Mouse (Mus musculus): ENCODE measurements around the gene Ccdc113. TPM values are rescaled to one million over a fixed set of nuclear protein-coding genes. Genes with fewer than 3 reads are reported as not detected.
A peak's percentile ranks its signal among the peaks of the same experiment; 100 is the strongest.

Ccdc113 gene
- polyA plus RNA-seq, 1 experiment from 2014 or later: 1.9 TPM

GRCm38 (mm10) chr8:95523991-95524390 is 9.9 kb upstream of the Ccdc113 start:
- Histone ChIP-seq H3K4me3 (ENCODE audit: low read depth, low read length) (no peak overlapping the region), H3K36me3 (ENCODE audit: control insufficient read depth, insufficient read depth, low read length) (no peaks in the 10 kb centered on the region), H3K9me3 (replicated peaks; ENCODE audit: control insufficient read depth, low read length) (no peaks in the 10 kb centered on the region), H3K9ac (ENCODE audit: low read length) (no peak overlapping the region), H3K27ac (ENCODE audit: low read depth, low read length) (no peak overlapping the region), H3K4me2 (ENCODE audit: low read length) (no peak overlapping the region), H3K4me1 (ENCODE audit: control insufficient read depth, insufficient read depth, low read length) (no peaks in the 10 kb centered on the region), H3K27me3 (replicated peaks; ENCODE audit: control insufficient read depth, insufficient read depth, low read length) (no peaks in the 10 kb centered on the region)
- DNase-seq (ENCODE audit: low spot score) (no peak), ATAC-seq (no peak)
- WGBS: 81% methylated on average over 4 of the region's 4 CpGs

GRCm38 (mm10) chr8:95528194-95528593 is 5.7 kb upstream of the Ccdc113 start:
- DNase-seq (ENCODE audit: low spot score) (no peak), ATAC-seq (no peak)
- no peaks in the 10 kb centered on the region for H3K36me3 ChIP-seq (ENCODE audit: control insufficient read depth, insufficient read depth, low read length)
- 78% methylated on average over 10 of the region's 10 CpGs for WGBS
- no peak overlapping the region for H3K4me2 ChIP-seq (ENCODE audit: low read length)
- no peaks in the 10 kb centered on the region for H3K9me3 ChIP-seq (replicated peaks; ENCODE audit: control insufficient read depth, low read length)
- H3K27ac ChIP-seq (ENCODE audit: low read depth, low read length): no peak overlapping the region
- no peaks in the 10 kb centered on the region for H3K27me3 ChIP-seq (replicated peaks; ENCODE audit: control insufficient read depth, insufficient read depth, low read length)
- H3K4me1 ChIP-seq (ENCODE audit: control insufficient read depth, insufficient read depth, low read length): no peaks in the 10 kb centered on the region
- no peak overlapping the region for H3K4me3 ChIP-seq (ENCODE audit: low read depth, low read length)
- H3K9ac ChIP-seq (ENCODE audit: low read length): no peak overlapping the region

GRCm38 (mm10) chr8:95528750-95529310 is 5.1 kb upstream of the Ccdc113 start:
- no peaks in the 10 kb centered on the region for H3K4me1 ChIP-seq (ENCODE audit: control insufficient read depth, insufficient read depth, low read length)
- H3K9ac ChIP-seq (ENCODE audit: low read length): no peak overlapping the region
- H3K4me2 ChIP-seq (ENCODE audit: low read length): no peak overlapping the region
- no peak overlapping the region for H3K27ac ChIP-seq (ENCODE audit: low read depth, low read length)
- ATAC-seq (no peak), DNase-seq (ENCODE audit: low spot score) (no peak)
- H3K9me3 ChIP-seq (replicated peaks; ENCODE audit: control insufficient read depth, low read length): no peaks in the 10 kb centered on the region
- no peaks in the 10 kb centered on the region for H3K27me3 ChIP-seq (replicated peaks; ENCODE audit: control insufficient read depth, insufficient read depth, low read length)
- H3K36me3 ChIP-seq (ENCODE audit: control insufficient read depth, insufficient read depth, low read length): no peaks in the 10 kb centered on the region
- 63% methylated on average over 9 of the region's 9 CpGs for WGBS
- no peak overlapping the region for H3K4me3 ChIP-seq (ENCODE audit: low read depth, low read length)

GRCm38 (mm10) chr8:95532206-95532605 is 1.7 kb upstream of the Ccdc113 start:
- no peak overlapping the region for H3K4me3 ChIP-seq (ENCODE audit: low read depth, low read length)
- H3K27ac ChIP-seq (ENCODE audit: low read depth, low read length): no peak overlapping the region
- no peak overlapping the region for H3K4me2 ChIP-seq (ENCODE audit: low read length)
- H3K27me3 ChIP-seq (replicated peaks; ENCODE audit: control insufficient read depth, insufficient read depth, low read length): no peaks in the 10 kb centered on the region
- no peaks in the 10 kb centered on the region for H3K36me3 ChIP-seq (ENCODE audit: control insufficient read depth, insufficient read depth, low read length)
- H3K9ac ChIP-seq (ENCODE audit: low read length): no peak overlapping the region
- no peaks in the 10 kb centered on the region for H3K9me3 ChIP-seq (replicated peaks; ENCODE audit: control insufficient read depth, low read length)
- no peak for ATAC-seq
- WGBS: 43% methylated on average over 4 of the region's 4 CpGs
- DNase-seq (ENCODE audit: low spot score): no peak
- H3K4me1 ChIP-seq (ENCODE audit: control insufficient read depth, insufficient read depth, low read length): no peaks in the 10 kb centered on the region

- 83% methylated on average over 5 of the region's 5 CpGs for WGBS
- peak; percentile 28 for DNase-seq (ENCODE audit: low spot score)
- no peak for ATAC-seq
These were observed 5.6 kb downstream of the Ccdc113 start for GRCm38 (mm10) chr8:95539487-95539886.

GRCm38 (mm10) chr8:95542191-95542590 is 8.3 kb downstream of the Ccdc113 start:
- no peaks in the 10 kb centered on the region for H3K4me1 ChIP-seq (ENCODE audit: control insufficient read depth, insufficient read depth, low read length)
- H3K4me2 ChIP-seq (ENCODE audit: low read length): no peak overlapping the region
- H3K27ac ChIP-seq (ENCODE audit: low read depth, low read length): no peak overlapping the region
- H3K27me3 ChIP-seq (replicated peaks; ENCODE audit: control insufficient read depth, insufficient read depth, low read length): no peaks in the 10 kb centered on the region
- H3K36me3 ChIP-seq (ENCODE audit: control insufficient read depth, insufficient read depth, low read length): no peaks in the 10 kb centered on the region
- 90% methylated on average over 6 of the region's 6 CpGs for WGBS
- DNase-seq (ENCODE audit: low spot score) (no peak), ATAC-seq (no peak)
- H3K4me3 ChIP-seq (ENCODE audit: low read depth, low read length): no peak overlapping the region
- H3K9me3 ChIP-seq (replicated peaks; ENCODE audit: control insufficient read depth, low read length): no peaks in the 10 kb centered on the region
- no peak overlapping the region for H3K9ac ChIP-seq (ENCODE audit: low read length)

More at GRCm38 (mm10) chr8:95539487-95539886, 5.6 kb downstream of the Ccdc113 start:
- no peak overlapping the region for H3K9ac ChIP-seq (ENCODE audit: low read length)
- H3K27me3 ChIP-seq (replicated peaks; ENCODE audit: control insufficient read depth, insufficient read depth, low read length): no peaks in the 10 kb centered on the region
- no peaks in the 10 kb centered on the region for H3K9me3 ChIP-seq (replicated peaks; ENCODE audit: control insufficient read depth, low read length)
- H3K36me3 ChIP-seq (ENCODE audit: control insufficient read depth, insufficient read depth, low read length): no peaks in the 10 kb centered on the region
- H3K27ac ChIP-seq (ENCODE audit: low read depth, low read length): no peak overlapping the region
- H3K4me2 ChIP-seq (ENCODE audit: low read length): no peak overlapping the region
- no peak overlapping the region for H3K4me3 ChIP-seq (ENCODE audit: low read depth, low read length)
- H3K4me1 ChIP-seq (ENCODE audit: control insufficient read depth, insufficient read depth, low read length): no peaks in the 10 kb centered on the region

- no peak overlapping the region for H3K27ac ChIP-seq (ENCODE audit: low read depth, low read length)
- H3K9ac ChIP-seq (ENCODE audit: low read length): no peak overlapping the region
- H3K27me3 ChIP-seq (replicated peaks; ENCODE audit: control insufficient read depth, insufficient read depth, low read length): no peaks in the 10 kb centered on the region
- no peaks in the 10 kb centered on the region for H3K36me3 ChIP-seq (ENCODE audit: control insufficient read depth, insufficient read depth, low read length)
- WGBS: 77% methylated on average over 3 of the region's 3 CpGs
- ATAC-seq: no peak
- H3K4me3 ChIP-seq (ENCODE audit: low read depth, low read length): no peak overlapping the region
- H3K4me2 ChIP-seq (ENCODE audit: low read length): no peak overlapping the region
- no peaks in the 10 kb centered on the region for H3K4me1 ChIP-seq (ENCODE audit: control insufficient read depth, insufficient read depth, low read length)
- no peak for DNase-seq (ENCODE audit: low spot score)
- no peaks in the 10 kb centered on the region for H3K9me3 ChIP-seq (replicated peaks; ENCODE audit: control insufficient read depth, low read length)
These were observed 9.2 kb downstream of the Ccdc113 start for GRCm38 (mm10) chr8:95543065-95543464.

- ATAC-seq: no peak
- Histone ChIP-seq H3K4me1 (ENCODE audit: control insufficient read depth, insufficient read depth, low read length) (peaks cover 3% of the 10 kb centered on the region; the same call in 1 of the 2 replicates), H3K9ac (ENCODE audit: low read length) (no peak overlapping the region), H3K36me3 (ENCODE audit: control insufficient read depth, insufficient read depth, low read length) (no peaks in the 10 kb centered on the region), H3K4me3 (ENCODE audit: low read depth, low read length) (no peak overlapping the region), H3K27me3 (replicated peaks; ENCODE audit: control insufficient read depth, insufficient read depth, low read length) (no peaks in the 10 kb centered on the region), H3K27ac (ENCODE audit: low read depth, low read length) (no peak overlapping the region), H3K9me3 (replicated peaks; ENCODE audit: control insufficient read depth, low read length) (no peaks in the 10 kb centered on the region), H3K4me2 (ENCODE audit: low read length) (no peak overlapping the region)
- 83% methylated on average over 17 of the region's 17 CpGs for WGBS
- no peak for DNase-seq (ENCODE audit: low spot score)
These were observed 11.9 kb downstream of the Ccdc113 start for GRCm38 (mm10) chr8:95545815-95546214.

- Histone ChIP-seq H3K4me2 (ENCODE audit: low read length) (no peak overlapping the region), H3K4me3 (ENCODE audit: low read depth, low read length) (no peak overlapping the region), H3K9me3 (replicated peaks; ENCODE audit: control insufficient read depth, low read length) (no peaks in the 10 kb centered on the region), H3K27me3 (replicated peaks; ENCODE audit: control insufficient read depth, insufficient read depth, low read length) (no peaks in the 10 kb centered on the region), H3K36me3 (ENCODE audit: control insufficient read depth, insufficient read depth, low read length) (no peaks in the 10 kb centered on the region), H3K9ac (ENCODE audit: low read length) (no peak overlapping the region), H3K27ac (ENCODE audit: low read depth, low read length) (no peak overlapping the region), H3K4me1 (ENCODE audit: control insufficient read depth, insufficient read depth, low read length) (peaks cover 3% of the 10 kb centered on the region; the same call in 1 of the 2 replicates)
- 84% methylated on average over 4 of the region's 4 CpGs for WGBS
- no peak for DNase-seq (ENCODE audit: low spot score)
- no peak for ATAC-seq
These were observed 13.1 kb downstream of the Ccdc113 start for GRCm38 (mm10) chr8:95546986-95547385.
